Mouse (Mus musculus): ENCODE measurements around the gene Adam11. TPM values are rescaled to one million over a fixed set of nuclear protein-coding genes. Genes with fewer than 3 reads are reported as not detected.

Gene Adam11
- polyA plus RNA-seq, 1 experiment: 3.1 TPM

DNA sequence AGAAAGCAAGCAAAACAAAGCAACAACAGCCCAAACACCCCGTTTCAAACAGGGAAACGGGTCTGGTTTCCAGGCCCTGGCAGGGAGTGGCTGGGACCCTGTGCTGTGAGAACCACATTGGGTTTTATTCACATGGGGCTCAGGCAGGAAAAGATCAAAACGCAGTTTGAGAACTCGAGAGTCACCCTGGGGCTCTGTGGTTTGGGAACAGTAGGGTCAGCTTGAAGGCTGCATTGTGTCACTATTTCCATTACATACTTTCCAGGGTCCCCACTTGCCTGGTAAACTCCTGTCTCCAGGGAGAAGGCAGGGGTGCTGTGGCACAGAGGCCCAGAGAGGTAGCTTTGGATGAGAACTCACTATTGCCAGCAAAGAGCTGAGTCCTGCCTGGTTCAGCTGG is 65.9 kb downstream of the Adam11 start:
- TF ChIP-seq POLR2A (IDR thresholded peaks at IDR 0.05; ENCODE audit: low read depth, low read length): no peak
- no peak for TF ChIP-seq CTCF (IDR thresholded peaks at IDR 0.05; ENCODE audit: extremely low read depth, insufficient read length, insufficient replicate concordance, low read depth, low read length)
- 55% methylated on average over 4 of the region's 4 CpGs for WGBS

More for the DNA sequence above, 65.9 kb downstream of the Adam11 start:
- Histone ChIP-seq H3K4me3 (ENCODE audit: low read depth, low read length) (no peak overlapping the region), H3K27me3 (ENCODE audit: control insufficient read depth, insufficient read depth, low read length) (peaks cover 13% of the 10 kb centered on the region), H3K36me3 (ENCODE audit: control insufficient read depth, insufficient read depth, low read length) (no peaks in the 10 kb centered on the region), H3K27ac (ENCODE audit: insufficient read depth, low read depth, low read length) (no peak overlapping the region), H3K4me1 (ENCODE audit: control insufficient read depth, insufficient read depth, insufficient read length, low read length) (no peaks in the 10 kb centered on the region; the same call in 1 of the 2 replicates)

Other genes with a start within 250 kb of the Adam11 start
- 8.2 and 26.3 TPM in 2 replicates for gene Gpatch8, start 205.0 kb upstream of the Adam11 start, polyA plus RNA-seq (2012; rRNA removed)
- gene Gm11627, start 182.0 kb upstream of the Adam11 start, polyA plus RNA-seq (2012; rRNA removed): 0.42 and 0.51 TPM in 2 replicates
- gene Fzd2, start 157.0 kb upstream of the Adam11 start, polyA plus RNA-seq (2012; rRNA removed): 9.0 and 12.4 TPM in 2 replicates
- not detected in 2 replicates for gene Meioc, start 97.7 kb upstream of the Adam11 start, polyA plus RNA-seq (2012; rRNA removed)
- 1.4 and 2.5 TPM in 2 replicates for gene Ccdc43, start 63.7 kb upstream of the Adam11 start, polyA plus RNA-seq (2012; rRNA removed)
- 0.70 and 1.4 TPM in 2 replicates for gene Gjc1, start 58.3 kb downstream of the Adam11 start, polyA plus RNA-seq (2012; rRNA removed)
- gene Higd1b, start 74.4 kb downstream of the Adam11 start, polyA plus RNA-seq (2012; rRNA removed): 0.34 TPM in 1 of 2 replicates, not detected in the other
- 30.7 and 57.1 TPM in 2 replicates for gene Eftud2, start 119.5 kb downstream of the Adam11 start, polyA plus RNA-seq (2012; rRNA removed)
- gene Ccdc103, start 119.8 kb downstream of the Adam11 start, polyA plus RNA-seq (2012; rRNA removed): not detected in 2 replicates
- not detected in 2 replicates for gene Fam187a, start 123.7 kb downstream of the Adam11 start, polyA plus RNA-seq (2012; rRNA removed)
- 0.30 and 0.65 TPM in 2 replicates for gene Gfap, start 139.5 kb downstream of the Adam11 start, polyA plus RNA-seq (2012; rRNA removed)
- 2.2 and 5.0 TPM in 2 replicates for gene Kif18b, start 163.7 kb downstream of the Adam11 start, polyA plus RNA-seq (2012; rRNA removed)
- gene C1ql1, start 185.2 kb downstream of the Adam11 start, polyA plus RNA-seq (2012; rRNA removed): 0.29 and 0.70 TPM in 2 replicates